Mouse (Mus musculus): ENCODE measurements around the gene Casz1.

DNA sequence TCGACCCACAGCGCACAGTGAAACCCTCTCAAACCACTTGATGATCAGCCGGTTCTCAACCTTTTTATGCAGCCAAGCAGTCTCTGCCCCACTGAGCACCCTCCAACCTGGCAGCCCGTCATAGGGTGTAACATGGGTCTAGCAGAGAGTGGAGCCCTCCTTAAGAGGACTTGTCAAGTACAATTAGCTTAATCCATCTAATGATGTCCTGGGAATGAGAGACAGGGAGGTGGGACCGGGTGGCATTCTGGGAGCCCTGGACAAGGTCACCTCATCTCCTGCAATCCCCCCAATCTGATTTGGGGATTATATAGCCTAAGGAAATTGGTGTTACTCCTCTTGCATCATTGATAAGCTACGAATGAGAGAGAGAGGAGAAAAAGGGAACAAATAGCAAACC lies 84.8 kb downstream of the Casz1 start:
- TF ChIP-seq GATA1 (IDR thresholded peaks at IDR 0.05; ENCODE audit: low read length) (no peak), TAL1 (IDR thresholded peaks at IDR 0.05; ENCODE audit: low read length) (no peak)
